Mouse (Mus musculus): ENCODE measurements around the gene Uncx.

Gene Uncx

GRCm38 (mm10) chr5:139542556-139542955 lies 738 bp upstream of the Uncx start:
- no peak for DNase-seq (ENCODE audit: low read depth, low spot score)

GRCm38 (mm10) chr5:139543650-139544270 lies 466 bp downstream of the Uncx start:
- DNase-seq (ENCODE audit: low read depth, low spot score): peak; percentile 76

- peak; percentile 66 for DNase-seq (ENCODE audit: low read depth, low spot score)
Measured at GRCm38 (mm10) chr5:139544271-139545135, 1.2 kb downstream of the Uncx start.

- no peak for DNase-seq (ENCODE audit: low read depth, low spot score)
Measured at GRCm38 (mm10) chr5:139545221-139545620, 1.9 kb downstream of the Uncx start.

- DNase-seq (ENCODE audit: low read depth, low spot score): peak; percentile 30
Measured at GRCm38 (mm10) chr5:139545673-139546335, 2.5 kb downstream of the Uncx start.

GRCm38 (mm10) chr5:139546336-139546770 lies 3.1 kb downstream of the Uncx start:
- peak; percentile 47 for DNase-seq (ENCODE audit: low read depth, low spot score)

GRCm38 (mm10) chr5:139546771-139547420 lies 3.6 kb downstream of the Uncx start:
- peak; percentile 64 for DNase-seq (ENCODE audit: low read depth, low spot score)

- DNase-seq (ENCODE audit: low read depth, low spot score): peak; percentile 54
Measured at GRCm38 (mm10) chr5:139547421-139547931, 4.2 kb downstream of the Uncx start.

- peak; percentile 67 for DNase-seq (ENCODE audit: low read depth, low spot score)
Measured at GRCm38 (mm10) chr5:139553446-139554273, 10.4 kb downstream of the Uncx start.

GRCm38 (mm10) chr5:139554478-139555335 lies 11.4 kb downstream of the Uncx start:
- DNase-seq (ENCODE audit: low read depth, low spot score): no peak

- peak; percentile 14 for DNase-seq (ENCODE audit: low read depth, low spot score)
Measured at GRCm38 (mm10) chr5:139555476-139556115, 12.3 kb downstream of the Uncx start.

- no peak for DNase-seq (ENCODE audit: low read depth, low spot score)
Measured at GRCm38 (mm10) chr5:139556116-139556678, 12.9 kb downstream of the Uncx start.

- no peak for DNase-seq (ENCODE audit: low read depth, low spot score)
Measured at GRCm38 (mm10) chr5:139557079-139557478, 13.8 kb downstream of the Uncx start.

- peak; percentile 70 for DNase-seq (ENCODE audit: low read depth, low spot score)
Measured at GRCm38 (mm10) chr5:139557531-139558467, 14.5 kb downstream of the Uncx start.

- peak; percentile 71 for DNase-seq (ENCODE audit: low read depth, low spot score)
Measured at GRCm38 (mm10) chr5:139558468-139558804, 15.1 kb downstream of the Uncx start.

GRCm38 (mm10) chr5:139558917-139559660 lies 15.8 kb downstream of the Uncx start:
- DNase-seq (ENCODE audit: low read depth, low spot score): peak; percentile 54

GRCm38 (mm10) chr5:139559782-139560181 lies 16.5 kb downstream of the Uncx start:
- no peak for DNase-seq (ENCODE audit: low read depth, low spot score)
